Comparison of ENCODE assay signal across 12 mouse cellular contexts in the genomic region with DNA sequence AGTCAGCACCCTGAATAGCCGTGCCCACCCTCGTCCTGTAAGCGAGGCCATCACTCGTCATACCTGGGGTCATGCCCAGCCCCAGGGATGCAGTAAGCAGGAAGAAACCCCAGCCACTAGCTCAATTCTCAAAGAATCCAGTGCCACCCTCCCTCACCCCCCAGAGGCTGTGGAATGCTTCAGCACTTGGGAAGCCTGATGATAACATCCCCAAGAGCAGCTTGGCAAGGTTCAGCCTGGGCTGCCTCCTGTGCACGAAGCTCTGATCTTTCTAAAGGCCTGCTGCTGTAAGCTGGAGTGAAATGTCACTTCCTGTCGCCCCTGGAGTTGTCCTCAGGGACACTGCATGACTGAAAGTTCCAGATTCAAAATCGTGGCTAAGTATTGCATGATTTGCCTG. TPM values are rescaled to one million over a fixed set of nuclear protein-coding genes. Genes with fewer than 3 reads are reported as not detected.
DNase-seq lines count a peak whose midpoint lies in the region; ATAC-seq and TF ChIP-seq lines count a peak whose summit lies in the region.
"Had no signal": no experiment of that assay in that cellular context is flagged by ENCODE, and none has a peak within 500 bp of the region (broad histone marks: within the 10 kb centered on the region; RNA-seq: fewer than 3 reads in every experiment).

No protein-coding gene starts in this region.

- no peak overlapping the region for H3K4me3 ChIP-seq in heart, embryonic 12.5 days
- no peak overlapping the region for H3K4me3 ChIP-seq in heart, postnatal 0 days (ENCODE audit: low read depth, low read length)
- no peak overlapping the region for H3K4me3 ChIP-seq in embryonic fibroblast, embryonic 13.5 days (ENCODE audit: insufficient read depth, low read length)
- H3K4me3 ChIP-seq: embryonic facial prominence, embryonic 15.5 days; hindbrain, embryonic 13.5 days had no signal

- no peaks in the 10 kb centered on the region for H3K36me3 ChIP-seq in heart, embryonic 12.5 days
- H3K36me3 ChIP-seq in heart, postnatal 0 days (replicated peaks; ENCODE audit: control insufficient read depth, insufficient read depth, low read length), result no peaks in the 10 kb centered on the region
- H3K36me3 ChIP-seq: embryonic facial prominence, embryonic 15.5 days; hindbrain, embryonic 13.5 days had no signal

- WGBS in heart, embryonic 12.5 days, result 54% methylated on average over 7 of the region's 7 CpGs
- WGBS in heart, postnatal 0 days, result 45% methylated on average over 7 of the region's 7 CpGs

- TF ChIP-seq CTCF in heart, postnatal 0 days (IDR thresholded peaks at IDR 0.05; ENCODE audit: low read depth), result no peak
- TF ChIP-seq CTCF in embryonic fibroblast, embryonic 13.5 days (IDR thresholded peaks at IDR 0.05; ENCODE audit: borderline replicate concordance, insufficient read depth, low read length), result no peak

- intact Hi-C loops in heart, postnatal 25 days (cut with DNase I), result no loop called here
- intact Hi-C loops in left cerebral cortex, postnatal 14 days (cut with DNase I), result no loop called here

- H3K27ac ChIP-seq in heart, embryonic 12.5 days (ENCODE audit: poor library complexity, severe bottlenecking), result no peak overlapping the region
- H3K27ac ChIP-seq in heart, postnatal 0 days (ENCODE audit: low read depth), result no peak overlapping the region
- peak overlapping the region; percentile 20; the same call in 1 of the 2 replicates for H3K27ac ChIP-seq in embryonic fibroblast, embryonic 13.5 days (ENCODE audit: insufficient read depth, low read length)
- H3K27ac ChIP-seq: embryonic facial prominence, embryonic 15.5 days; hindbrain, embryonic 13.5 days had no signal

- peak; percentile 93 for DNase-seq in heart, adult 11 months
- DNase-seq in heart, postnatal 0 days (ENCODE audit: low spot score), result peak; percentile 32
- no peak for DNase-seq in heart, postnatal 25 days (ENCODE audit: low spot score)
- DNase-seq in left cerebral cortex, postnatal 14 days (ENCODE audit: low spot score in 2 of 2), result no peak
- DNase-seq in layer of hippocampus, adult 9-11 months, result no peak
- DNase-seq: embryo, embryonic 11 days; kidney, adult 9 months had no signal

- no peak overlapping the region for H3K4me2 ChIP-seq in heart, embryonic 12.5 days
- no peak overlapping the region for H3K4me2 ChIP-seq in heart, postnatal 0 days (ENCODE audit: low read depth, low read length)
- H3K4me2 ChIP-seq: embryonic facial prominence, embryonic 15.5 days; hindbrain, embryonic 13.5 days had no signal

- H3K4me1 ChIP-seq in heart, embryonic 12.5 days (replicated peaks), result peaks cover 36% of the 10 kb centered on the region
- peaks cover 34% of the 10 kb centered on the region for H3K4me1 ChIP-seq in heart, postnatal 0 days (ENCODE audit: control insufficient read depth, insufficient read depth)
- H3K4me1 ChIP-seq in embryonic fibroblast, embryonic 13.5 days (ENCODE audit: control insufficient read depth, insufficient read depth, low read length), result peaks cover 13% of the 10 kb centered on the region; the same call in 1 of the 2 replicates

- TF ChIP-seq EP300 in heart, postnatal 0 days (IDR thresholded peaks at IDR 0.05; ENCODE audit: low read depth), result no peak

- H3K9me3 ChIP-seq in heart, embryonic 12.5 days (replicated peaks), result no peaks in the 10 kb centered on the region
- no peaks in the 10 kb centered on the region for H3K9me3 ChIP-seq in heart, postnatal 0 days (replicated peaks; ENCODE audit: control insufficient read depth, low read length)
- H3K9me3 ChIP-seq: embryonic facial prominence, embryonic 15.5 days; hindbrain, embryonic 13.5 days had no signal

- no peak for TF ChIP-seq POLR2A in embryonic fibroblast, embryonic 13.5 days (IDR thresholded peaks at IDR 0.05; ENCODE audit: low read depth, low read length)

- no peak for ATAC-seq in heart, embryonic 12.5 days (ENCODE audit: insufficient number of reproducible peaks, low FRiP score)
- ATAC-seq in heart, postnatal 0 days (ENCODE audit: insufficient read depth, low read depth), result peak; percentile 63; the same call in 1 of the 2 replicates

- H3K27me3 ChIP-seq in heart, embryonic 12.5 days (replicated peaks), result peaks cover 36% of the 10 kb centered on the region
- peaks cover 12% of the 10 kb centered on the region; the same call in 1 of the 2 replicates for H3K27me3 ChIP-seq in heart, postnatal 0 days (ENCODE audit: control insufficient read depth, insufficient read depth, low read length)
- H3K27me3 ChIP-seq: CH12.LX; embryonic facial prominence, embryonic 15.5 days; hindbrain, embryonic 13.5 days had no signal

- no peak overlapping the region for H3K9ac ChIP-seq in heart, embryonic 12.5 days
- no peak overlapping the region for H3K9ac ChIP-seq in heart, postnatal 0 days (replicated peaks; ENCODE audit: low read depth, low read length)
- H3K9ac ChIP-seq: embryonic facial prominence, embryonic 15.5 days; hindbrain, embryonic 13.5 days had no signal

RNA-seq across cellular contexts. Expression of gene Fhdc1, which starts 41.4 kb away (rescaled TPM):
- polyA plus RNA-seq in heart, embryonic 12.5 days (2016; fragmentation: Nextera tagmentation; extraction: Ambion mirVana), result 4.4 TPM in 2 replicates
- total RNA-seq in heart, postnatal 0 days (2014; rRNA removed; ENCODE audit: low replicate concordance), result 1.2 and 1.5 TPM in 2 replicates
- 0.48 and 0.71 TPM in 2 replicates for polyA plus RNA-seq in heart, postnatal 0 days (2015; fragmentation: Nextera tagmentation; extraction: Ambion mirVana)
- total RNA-seq in heart, postnatal 25 days (2021), result under 1 TPM; 0.59 to 0.62 TPM
- polyA plus RNA-seq in embryonic fibroblast, embryonic 13.5 days (2011; ENCODE audit: insufficient read length, low read depth, missing spikeins), result 9.7 and 13.2 TPM in 2 replicates
- total RNA-seq in left cerebral cortex, postnatal 14 days (2021), result 1 to 10 TPM; 2.2 to 2.4 TPM

Comparison
In these comparisons a context has a peak if more than half of its experiments do, and no peak if none do; other contexts are left out.
1. DNase-seq: peak in heart, adult 11 months (single experiment) and heart, postnatal 0 days (single experiment); none in heart, postnatal 25 days (single experiment), left cerebral cortex, postnatal 14 days (0 of 2) and layer of hippocampus, adult 9-11 months (single experiment).